Mouse (Mus musculus): ENCODE data around the gene Kcnb1.

DNA sequence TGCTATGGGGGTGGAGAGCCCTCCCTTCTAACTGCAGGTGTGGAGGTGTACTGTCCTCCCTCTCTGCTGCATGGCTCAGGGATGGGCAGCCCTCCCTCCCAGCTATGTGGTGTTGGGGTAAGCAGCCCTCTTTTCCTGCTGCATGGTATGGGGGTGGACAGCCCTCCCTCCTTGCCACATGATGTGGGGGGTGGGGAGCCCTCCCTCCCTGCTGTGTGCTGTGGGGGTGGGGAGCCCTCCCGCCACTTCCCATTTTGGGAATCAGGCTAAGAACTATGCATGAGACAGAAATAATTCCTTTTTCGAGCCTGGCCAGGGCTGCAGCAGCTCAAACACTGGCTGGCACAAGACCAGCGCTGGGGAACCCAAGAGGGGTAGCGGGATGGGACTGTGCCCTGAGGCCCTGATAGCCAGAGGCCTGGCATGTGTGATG lies 34.4 kb downstream of the Kcnb1 start:
- TF ChIP-seq TAL1 (IDR thresholded peaks at IDR 0.05; ENCODE audit: low read length) = no peak
- no peak for TF ChIP-seq GATA1 (IDR thresholded peaks at IDR 0.05; ENCODE audit: low read length)

Data from erythroblast, embryonic 14.5 days (primary cell).